Mouse (Mus musculus): ENCODE measurements around the gene Pwp1. TPM values are rescaled to one million over a fixed set of nuclear protein-coding genes. Genes with fewer than 3 reads are reported as not detected.
"Not testable (repeated sequence)": the region's sequence is repeated elsewhere in the genome, so short reads cannot be mapped to it uniquely, and the experiment has no call there.

Gene Pwp1
- 60.6 and 61.8 TPM in 2 replicates for polyA plus RNA-seq (2015; fragmentation: Nextera tagmentation; extraction: Ambion mirVana)

- WGBS: 3% methylated on average over 48 of the region's 49 CpGs
- not testable (repeated sequence) for H3K36me3 ChIP-seq; H3K27me3 ChIP-seq; H3K9me3 ChIP-seq (replicated peaks); H3K4me1 ChIP-seq
- ATAC-seq (ENCODE audit: insufficient number of reproducible peaks, low FRiP score, low TSS enrichment, low read depth): peak; percentile 82
- H3K27ac ChIP-seq (replicated peaks): 0 out of 2 replicates have a peak within 1 kb of the TSS, but pooled peaks have one; percentile 39
- peak within 1 kb of the TSS; percentile 53 for H3K9ac ChIP-seq
- H3K4me2 ChIP-seq (replicated peaks): peak within 1 kb of the TSS; percentile 90
- peak within 1 kb of the TSS; percentile 59 for H3K4me3 ChIP-seq (replicated peaks)
Measured at GRCm38 (mm10) chr10:85829085-85829853, at the start of gene Pwp1. Gene Pwp1 (plus strand): TSS chr10:85829494.

DNA sequence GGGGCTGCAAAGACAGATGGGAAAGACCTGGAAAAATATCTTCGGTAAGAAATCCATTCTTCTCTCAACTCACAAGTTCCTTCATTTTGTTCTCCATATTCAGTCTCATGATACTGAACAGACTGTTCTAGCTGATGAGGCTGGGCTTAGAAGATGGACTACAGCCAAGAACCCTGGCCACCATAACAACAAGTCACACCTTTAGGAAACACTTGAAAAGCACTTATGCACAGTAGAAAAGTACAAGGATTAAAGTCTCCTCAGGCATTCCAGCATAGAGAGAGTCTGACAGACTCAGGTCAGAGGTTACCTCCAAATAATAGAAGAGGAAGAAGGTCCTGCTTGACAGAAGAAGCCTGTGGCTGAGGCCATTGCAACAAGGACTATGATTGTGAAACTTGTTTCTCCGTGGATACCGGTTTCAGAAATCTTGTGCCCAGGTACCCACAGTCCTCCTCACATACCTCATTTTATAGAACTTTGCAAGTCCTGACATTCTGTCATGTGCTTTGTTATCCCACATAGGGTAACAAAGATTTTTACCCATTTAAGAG lies 7.1 kb upstream of the Pwp1 start:
- WGBS: 83% methylated on average over 1 of the region's 3 CpGs
- not testable (repeated sequence) for ATAC-seq (ENCODE audit: insufficient number of reproducible peaks, low FRiP score, low TSS enrichment, low read depth); H3K27me3 ChIP-seq; H3K4me3 ChIP-seq (replicated peaks); H3K4me1 ChIP-seq; H3K36me3 ChIP-seq; H3K4me2 ChIP-seq (replicated peaks); H3K9ac ChIP-seq; H3K9me3 ChIP-seq (replicated peaks); H3K27ac ChIP-seq (replicated peaks)

- 81% methylated on average over 1 of the region's 1 CpGs for WGBS
- not testable (repeated sequence) for H3K27ac ChIP-seq (replicated peaks); H3K27me3 ChIP-seq; H3K4me2 ChIP-seq (replicated peaks); H3K36me3 ChIP-seq; H3K9ac ChIP-seq; H3K4me3 ChIP-seq (replicated peaks); H3K9me3 ChIP-seq (replicated peaks); ATAC-seq (ENCODE audit: insufficient number of reproducible peaks, low FRiP score, low TSS enrichment, low read depth); H3K4me1 ChIP-seq
Measured at GRCm38 (mm10) chr10:85823752-85824151, 5.5 kb upstream of the Pwp1 start.

DNA sequence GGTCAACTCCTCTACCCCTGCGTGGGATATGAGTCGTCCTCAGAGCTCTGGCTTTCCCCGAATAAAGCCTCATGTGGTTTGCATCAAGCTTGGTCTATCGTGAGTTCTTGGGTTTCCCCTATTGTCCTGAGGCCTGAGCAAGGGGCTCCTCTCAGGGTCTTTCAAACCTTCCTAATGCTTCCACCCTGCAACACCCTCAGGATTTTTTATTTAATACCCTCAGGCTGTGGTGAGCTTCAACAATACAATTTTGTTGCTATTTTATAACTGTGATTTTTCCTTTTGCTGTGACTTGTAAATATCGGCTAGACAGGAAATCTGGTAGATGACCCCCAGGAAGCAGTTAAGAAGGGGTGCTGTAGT lies 591 bp upstream of the Pwp1 start:
- not testable (repeated sequence) for H3K27me3 ChIP-seq; H3K9me3 ChIP-seq (replicated peaks); H3K36me3 ChIP-seq; H3K4me1 ChIP-seq; ATAC-seq (ENCODE audit: insufficient number of reproducible peaks, low FRiP score, low TSS enrichment, low read depth); H3K27ac ChIP-seq (replicated peaks); H3K9ac ChIP-seq
- WGBS: 29% methylated on average over 5 of the region's 5 CpGs
- Histone ChIP-seq H3K4me3 (replicated peaks) (peak overlapping the region; percentile 59), H3K4me2 (replicated peaks) (peak overlapping the region; percentile 90)

- Histone ChIP-seq H3K9ac (no peak overlapping the region), H3K36me3 (no peaks in the 10 kb centered on the region), H3K4me3 (replicated peaks) (no peak overlapping the region), H3K4me1 (no peaks in the 10 kb centered on the region), H3K4me2 (replicated peaks) (no peak overlapping the region), H3K9me3 (replicated peaks) (no peaks in the 10 kb centered on the region), H3K27me3 (no peaks in the 10 kb centered on the region), H3K27ac (replicated peaks) (no peak overlapping the region)
- no peak for ATAC-seq (ENCODE audit: insufficient number of reproducible peaks, low FRiP score, low TSS enrichment, low read depth)
- 74% methylated on average over 4 of the region's 4 CpGs for WGBS
Measured at GRCm38 (mm10) chr10:85846105-85846862, 17.0 kb downstream of the Pwp1 start.

DNA sequence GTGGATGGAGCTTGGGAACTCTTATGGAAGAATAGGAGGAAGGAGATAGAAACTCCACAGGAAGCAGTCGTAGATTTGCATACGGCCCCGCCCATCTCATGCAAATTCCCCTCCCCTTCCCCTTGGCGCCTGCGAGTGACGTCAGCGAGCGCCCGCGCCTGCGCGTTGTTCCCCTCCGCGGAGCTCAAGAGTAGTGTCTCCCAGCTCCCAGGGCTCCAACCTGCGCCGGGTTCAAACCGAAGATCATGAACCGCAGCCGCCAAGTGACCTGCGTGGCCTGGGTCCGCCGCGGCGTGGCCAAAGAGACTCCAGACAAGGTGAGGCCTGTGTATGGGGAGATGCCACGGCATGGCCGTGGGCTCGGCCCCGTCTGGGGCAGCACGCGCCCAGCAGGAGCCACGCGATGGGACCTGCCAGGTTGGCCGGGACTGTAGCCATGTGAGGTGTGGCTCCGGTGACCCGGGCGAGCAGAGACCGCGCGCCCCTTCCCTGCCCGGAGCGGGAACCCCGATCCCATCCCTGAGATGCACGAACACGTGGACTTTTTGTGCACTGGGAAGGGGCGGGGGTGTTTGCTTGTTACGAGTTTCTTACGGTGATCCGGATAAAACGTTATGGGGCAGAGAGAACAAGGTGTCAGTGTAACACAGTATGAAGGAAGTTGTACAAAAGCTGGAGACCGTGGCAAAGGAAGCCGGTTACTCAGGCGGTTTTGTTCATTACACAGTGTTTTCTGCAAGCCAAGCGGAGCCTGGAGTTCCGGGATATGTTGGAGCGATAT lies 42.6 kb downstream of the Pwp1 start:
- H3K4me2 ChIP-seq (replicated peaks): peak overlapping the region; percentile 62
- WGBS: under 1% methylated on average over 55 of the region's 55 CpGs
- ATAC-seq (ENCODE audit: insufficient number of reproducible peaks, low FRiP score, low TSS enrichment, low read depth): peak; percentile 93
- H3K27ac ChIP-seq (replicated peaks): 0 out of 2 replicates have a peak overlapping the region, but pooled peaks have one; percentile 55
- H3K9me3 ChIP-seq (replicated peaks): no peaks in the 10 kb centered on the region
- peaks cover 13% of the 10 kb centered on the region for H3K4me1 ChIP-seq
- H3K36me3 ChIP-seq: peaks cover 26% of the 10 kb centered on the region
- H3K4me3 ChIP-seq (replicated peaks): peak overlapping the region; percentile 93
- H3K9ac ChIP-seq: peak overlapping the region; percentile 89
- no peaks in the 10 kb centered on the region for H3K27me3 ChIP-seq

DNA sequence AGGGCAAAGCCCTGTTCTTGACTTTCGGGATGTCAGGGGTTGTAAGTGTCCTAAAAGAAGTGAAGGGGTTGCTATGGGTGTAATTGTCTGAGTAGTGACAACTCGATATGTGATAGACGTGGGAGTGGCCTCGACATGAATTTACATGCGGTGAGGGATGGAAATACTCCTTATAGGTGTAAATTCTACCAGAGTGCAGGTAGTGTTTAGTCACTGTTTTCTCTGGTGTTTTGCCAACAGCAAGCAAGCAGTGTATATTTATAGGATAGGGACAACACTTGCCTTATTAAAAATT lies 43.1 kb downstream of the Pwp1 start:
- peak overlapping the region; percentile 93 for H3K4me3 ChIP-seq (replicated peaks)
- H3K4me2 ChIP-seq (replicated peaks): peak overlapping the region; percentile 62
- H3K27me3 ChIP-seq: no peaks in the 10 kb centered on the region
- H3K9me3 ChIP-seq (replicated peaks): no peaks in the 10 kb centered on the region
- ATAC-seq (ENCODE audit: insufficient number of reproducible peaks, low FRiP score, low TSS enrichment, low read depth): 0 out of 2 replicates have a peak, but pooled peaks have one; percentile 9
- H3K9ac ChIP-seq: peak overlapping the region; percentile 89
- H3K4me1 ChIP-seq: peaks cover 13% of the 10 kb centered on the region
- H3K27ac ChIP-seq (replicated peaks): no peak overlapping the region
- peaks cover 31% of the 10 kb centered on the region for H3K36me3 ChIP-seq
- under 1% methylated on average over 5 of the region's 5 CpGs for WGBS

DNA sequence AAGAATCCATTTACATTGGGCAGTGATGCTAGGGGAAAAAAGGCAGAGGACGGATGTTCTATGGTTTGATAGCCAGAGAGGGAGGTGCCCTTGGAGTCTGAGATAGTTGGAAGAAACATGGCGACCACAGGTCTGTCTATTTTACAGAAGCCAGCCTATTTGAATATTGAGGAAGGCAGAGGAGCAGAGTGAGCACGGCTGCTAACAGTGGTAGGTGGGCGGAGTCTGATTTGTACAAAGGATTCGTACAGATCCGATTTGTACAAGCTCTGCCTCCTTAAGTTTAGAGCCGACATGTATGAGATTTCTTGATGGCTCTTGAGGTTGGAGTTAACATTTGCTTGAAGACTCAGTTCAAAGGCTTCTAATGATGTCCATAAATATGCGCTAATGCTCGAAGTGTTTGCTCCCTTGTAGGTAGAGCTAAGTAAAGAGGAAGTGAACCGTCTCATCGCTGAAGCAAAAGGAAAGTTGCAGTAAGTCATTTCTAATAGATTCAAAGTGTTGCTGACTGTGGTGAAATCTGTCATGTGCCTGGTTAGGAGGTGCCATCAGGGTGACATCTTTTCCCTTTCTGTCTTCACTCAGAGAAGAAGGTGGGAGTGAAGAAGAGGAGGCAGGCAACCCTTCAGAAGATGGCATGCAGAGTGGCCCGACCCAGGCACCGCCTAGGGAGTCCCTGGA lies 44.7 kb downstream of the Pwp1 start:
- H3K36me3 ChIP-seq: peaks cover 47% of the 10 kb centered on the region
- H3K27ac ChIP-seq (replicated peaks): no peak overlapping the region
- H3K9me3 ChIP-seq (replicated peaks): no peaks in the 10 kb centered on the region
- H3K4me3 ChIP-seq (replicated peaks): no peak overlapping the region
- WGBS: 87% methylated on average over 13 of the region's 13 CpGs
- H3K4me1 ChIP-seq: peaks cover 13% of the 10 kb centered on the region
- no peak overlapping the region for H3K4me2 ChIP-seq (replicated peaks)
- no peaks in the 10 kb centered on the region for H3K27me3 ChIP-seq
- no peak for ATAC-seq (ENCODE audit: insufficient number of reproducible peaks, low FRiP score, low TSS enrichment, low read depth)
- no peak overlapping the region for H3K9ac ChIP-seq

- Histone ChIP-seq H3K4me3 (replicated peaks) (no peak overlapping the region), H3K9me3 (replicated peaks) (no peaks in the 10 kb centered on the region), H3K36me3 (peaks cover 65% of the 10 kb centered on the region), H3K27ac (replicated peaks) (no peak overlapping the region), H3K9ac (no peak overlapping the region), H3K27me3 (no peaks in the 10 kb centered on the region), H3K4me1 (peaks cover 13% of the 10 kb centered on the region), H3K4me2 (replicated peaks) (no peak overlapping the region)
- ATAC-seq (ENCODE audit: insufficient number of reproducible peaks, low FRiP score, low TSS enrichment, low read depth): no peak
- WGBS: 64% methylated on average over 5 of the region's 5 CpGs
Measured at GRCm38 (mm10) chr10:85875812-85876211, 46.5 kb downstream of the Pwp1 start.

- H3K36me3 ChIP-seq: peaks cover 88% of the 10 kb centered on the region
- no peak for ATAC-seq (ENCODE audit: insufficient number of reproducible peaks, low FRiP score, low TSS enrichment, low read depth)
- no peak overlapping the region for H3K4me2 ChIP-seq (replicated peaks)
Measured at GRCm38 (mm10) chr10:85879886-85880486, 50.7 kb downstream of the Pwp1 start.

More at GRCm38 (mm10) chr10:85879886-85880486, 50.7 kb downstream of the Pwp1 start:
- Histone ChIP-seq H3K4me1 (no peaks in the 10 kb centered on the region), H3K9me3 (replicated peaks) (no peaks in the 10 kb centered on the region), H3K9ac (no peak overlapping the region), H3K27me3 (no peaks in the 10 kb centered on the region), H3K27ac (replicated peaks) (no peak overlapping the region), H3K4me3 (replicated peaks) (no peak overlapping the region)
- 89% methylated on average over 8 of the region's 8 CpGs for WGBS
